Mouse (Mus musculus) telencephalon, adult 2 months (tissue): ENCODE measurements at regions not wholly inside any gene's neighbourhood (a gene's known extent, or its start where the extent isn't known, plus 50 kb on each side); places are given as distances from the start of the nearest gene placed in this dataset.

Experiments
- DNase-seq: peaks from one replicate; pipeline ENCODE4 v3.0.0-alpha.2; 2011; ENCODE audit warnings: low read depth, low spot score

GRCm38 (mm10) chr10:109180527-109180926 lies 169.7 kb upstream of the Syt1 start:
- peak; percentile 45 for DNase-seq

GRCm38 (mm10) chr10:109160730-109161129 lies 149.9 kb upstream of the Syt1 start:
- DNase-seq: no peak

GRCm38 (mm10) chr10:109155768-109156167 lies 145.0 kb upstream of the Syt1 start:
- DNase-seq: no peak

GRCm38 (mm10) chr10:109140421-109140938 lies 129.7 kb upstream of the Syt1 start:
- no peak for DNase-seq

GRCm38 (mm10) chr10:109136763-109137732 lies 126.3 kb upstream of the Syt1 start:
- no peak for DNase-seq

GRCm38 (mm10) chr10:109134521-109134920 lies 123.7 kb upstream of the Syt1 start:
- no peak for DNase-seq

GRCm38 (mm10) chr10:109132091-109132573 lies 121.3 kb upstream of the Syt1 start:
- DNase-seq: no peak

- no peak for DNase-seq
Observed at GRCm38 (mm10) chr10:109129552-109130110, 118.8 kb upstream of the Syt1 start.

- DNase-seq: no peak
Observed at GRCm38 (mm10) chr10:109129068-109129467, 118.3 kb upstream of the Syt1 start.

- no peak for DNase-seq
Observed at GRCm38 (mm10) chr10:109126699-109127098, 115.9 kb upstream of the Syt1 start.

- DNase-seq: peak; percentile 88
Observed at GRCm38 (mm10) chr10:109117143-109117542, 106.4 kb upstream of the Syt1 start.

GRCm38 (mm10) chr10:109115013-109115627 lies 104.3 kb upstream of the Syt1 start:
- DNase-seq: no peak

- DNase-seq: peak; percentile 82
Observed at GRCm38 (mm10) chr10:109105781-109106180, 95.0 kb upstream of the Syt1 start.

- no peak for DNase-seq
Observed at GRCm38 (mm10) chr10:109092219-109092618, 81.4 kb upstream of the Syt1 start.

- no peak for DNase-seq
Observed at GRCm38 (mm10) chr10:109079773-109080172, 69.0 kb upstream of the Syt1 start.

- DNase-seq: no peak
Observed at GRCm38 (mm10) chr10:109074218-109074617, 63.4 kb upstream of the Syt1 start.
